Mouse (Mus musculus) embryonic stem cell, embryonic (primary cell): ENCODE results near the gene Med17.

Experiments used
- CTCF ChIA-PET, 4 experiments: fragments of 300-600 bp in 2 of 4; fragments of 350-600 bp in 2 of 4; sonication (Branson Sonifier 250); formaldehyde crosslinking; loops; one replicate each; lab custom pipeline; 2022; ENCODE audit warnings: inconsistent platforms in 2 of 4; lab: Charles Lee
- POLR2A ChIA-PET, 4 experiments: fragments of 300-600 bp in 2 of 4; fragments of 350-600 bp in 2 of 4; sonication (Branson Sonifier 250); formaldehyde crosslinking; loops; one replicate each; lab custom pipeline; 2022; ENCODE audit warnings: antibody characterized with exemption in 4 of 4, inconsistent platforms in 1 of 4; lab: Charles Lee

The Med17 gene

DNA sequence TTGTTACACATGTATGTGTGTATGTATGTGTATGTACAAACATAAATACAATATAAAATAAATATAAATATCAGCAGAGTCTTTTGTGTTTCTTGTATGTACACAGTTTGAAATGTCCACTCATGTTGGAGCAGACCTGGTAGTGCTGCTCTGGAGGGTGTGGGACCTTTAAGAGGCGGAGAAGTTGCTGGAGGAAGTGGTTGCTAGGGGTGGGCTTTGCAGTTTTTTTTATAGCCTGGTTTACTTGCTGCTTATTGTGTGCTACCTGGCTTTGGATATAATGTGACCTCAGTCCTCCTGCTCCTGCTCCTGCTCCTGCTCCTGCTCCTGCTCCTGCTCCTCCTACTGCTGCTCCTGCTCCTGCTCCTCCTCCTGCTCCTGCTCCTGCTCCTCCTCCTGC is 46.1 kb downstream of the Med17 start:
- ChIA-PET CTCF (interaction anchor here in 1 of 4 experiments (1.2 kb wide), 1 partner anchor 12 kb away, joined by 3 read pairs; no protein-coding TSS in a partner anchor), POLR2A (no interaction called here)

DNA sequence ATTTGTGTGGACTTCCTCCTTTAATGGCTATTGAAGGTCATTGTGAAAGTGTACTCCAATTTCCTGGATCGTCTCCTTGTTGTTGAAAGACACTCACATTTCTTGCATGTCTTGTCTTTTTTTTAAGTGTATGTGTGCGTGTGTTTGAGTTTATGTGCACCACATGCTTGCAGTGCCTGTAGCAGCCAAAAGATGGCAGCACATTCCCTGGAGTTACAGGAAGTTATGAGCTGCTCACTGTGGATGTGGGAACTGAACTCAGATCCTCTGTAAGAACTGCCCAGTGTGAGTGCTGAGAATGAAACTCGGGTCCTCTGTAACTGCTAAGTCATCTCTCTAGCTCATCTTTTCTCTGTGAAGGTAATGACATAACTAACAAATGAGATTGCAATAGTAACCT is 47.3 kb downstream of the Med17 start:
- POLR2A ChIA-PET: interaction anchor here in 1 of 4 experiments (0.7 kb wide), 1 partner anchor 73 kb away, joined by 3 read pairs; the partner anchor contains the start of gene Taf1d
- CTCF ChIA-PET: interaction anchor here in 2 of 4 experiments (0.6 to 1.4 kb wide), 4 partner anchors 9 to 13 kb away, joined by 3 to 5 read pairs (median 4); no protein-coding TSS in a partner anchor

DNA sequence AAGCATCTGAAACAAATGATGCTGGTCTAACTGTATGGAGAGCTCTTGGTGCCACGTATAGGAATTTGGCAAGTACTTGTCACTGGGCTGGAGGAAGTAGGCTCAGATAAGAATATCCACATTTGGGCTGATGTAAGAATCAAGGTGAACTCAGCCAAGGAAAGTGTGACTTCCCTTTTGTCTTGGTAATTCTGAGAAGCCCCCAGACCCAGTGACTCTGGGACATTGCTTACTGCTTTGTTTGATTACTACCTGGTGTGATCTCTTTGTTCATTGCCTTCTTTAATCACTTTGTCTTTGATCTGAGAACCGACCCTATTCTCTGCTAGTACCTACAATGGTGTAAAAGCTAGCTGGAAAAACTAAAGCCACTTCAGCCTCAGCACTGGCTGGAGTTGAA is 54.8 kb downstream of the Med17 start:
- ChIA-PET CTCF (interaction anchor here in 1 of 4 experiments (0.7 kb wide), 1 partner anchor 104 kb away, joined by 3 read pairs; no protein-coding TSS in a partner anchor), POLR2A (interaction anchor here in 1 of 4 experiments (0.5 to 1.4 kb wide), 3 partner anchors 10 to 56 kb away, joined by 3 to 5 read pairs (median 4); no protein-coding TSS in a partner anchor)

DNA sequence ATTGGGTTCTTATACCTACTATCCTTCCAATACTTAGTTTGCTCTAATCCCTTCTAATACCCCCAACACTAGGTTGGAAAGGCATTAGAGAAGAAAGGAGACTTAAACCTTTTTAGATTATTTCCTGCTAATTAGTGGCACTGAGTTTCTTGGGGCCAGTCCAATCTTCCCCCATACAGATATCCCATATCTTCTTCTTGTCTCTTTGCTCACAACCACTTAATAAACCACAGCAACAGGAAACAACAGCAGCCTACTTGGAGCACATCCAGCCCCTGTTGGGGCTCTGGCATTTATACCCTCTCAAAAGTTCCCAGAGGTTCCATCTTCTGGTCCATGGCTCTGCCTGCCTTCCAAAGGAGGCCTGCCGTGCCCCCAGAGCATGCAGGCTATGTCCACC is 66.0 kb downstream of the Med17 start:
- POLR2A ChIA-PET: no interaction called here

DNA sequence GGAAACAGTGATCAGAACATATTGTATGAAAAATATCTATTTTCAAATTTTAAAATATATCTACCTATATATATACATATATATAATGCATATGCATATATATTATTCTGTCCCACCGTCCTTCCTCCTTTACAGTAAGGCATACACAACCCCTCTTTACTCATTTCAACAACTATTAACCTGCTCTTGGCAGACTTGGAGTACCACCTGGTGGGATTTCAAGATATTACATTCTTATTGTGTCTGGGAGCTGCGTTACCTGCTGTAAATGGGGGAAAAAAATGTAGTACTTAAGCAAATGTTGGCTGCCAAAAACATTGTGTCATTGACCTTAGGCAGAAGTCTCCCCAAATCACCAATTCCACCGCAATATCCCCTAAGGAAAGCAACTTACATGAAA is 67.9 kb downstream of the Med17 start:
- ChIA-PET CTCF (interaction anchor here in 3 of 4 experiments (0.6 to 1.6 kb wide), 10 partner anchors 177 to 365 kb away, joined by 3 to 7 read pairs (median 4); no protein-coding TSS in a partner anchor), POLR2A (no interaction called here)

More for the DNA sequence above, 66.0 kb downstream of the Med17 start:
- CTCF ChIA-PET: no interaction called here
